Mouse (Mus musculus): ENCODE data around the gene Atp9a. TPM values are rescaled to one million over a fixed set of nuclear protein-coding genes. Genes with fewer than 3 reads are reported as not detected.

Atp9a gene
- polyA plus RNA-seq, 1 experiment: 13.2 TPM

- H3K4me3 ChIP-seq (ENCODE audit: extremely low read depth, insufficient read depth, insufficient read length): no peak overlapping the region
These were observed 108.8 kb downstream of the Atp9a start for GRCm38 (mm10) chr2:168633301-168633816.

GRCm38 (mm10) chr2:168632543-168632942, 109.7 kb downstream of the Atp9a start:
- Histone ChIP-seq H3K27me3 (ENCODE audit: control insufficient read depth, insufficient read depth, low read length) (no peaks in the 10 kb centered on the region), H3K4me3 (ENCODE audit: extremely low read depth, insufficient read depth, insufficient read length) (no peak overlapping the region), H3K36me3 (ENCODE audit: control insufficient read depth, insufficient read depth, low read length) (no peaks in the 10 kb centered on the region), H3K27ac (ENCODE audit: insufficient read depth, low read length) (no peak overlapping the region), H3K4me1 (ENCODE audit: control insufficient read depth, insufficient read depth, insufficient read length) (no peaks in the 10 kb centered on the region)
- 95% methylated on average over 6 of the region's 6 CpGs for WGBS
- TF ChIP-seq CTCF (IDR thresholded peaks at IDR 0.05; ENCODE audit: extremely low read depth, insufficient read depth, insufficient read length, insufficient replicate concordance) (no peak), POLR2A (IDR thresholded peaks at IDR 0.05; ENCODE audit: low read depth, low read length) (no peak)
- no peak for DNase-seq (ENCODE audit: low read depth in 1 of 2, low spot score in 2 of 2)

More at GRCm38 (mm10) chr2:168633301-168633816, 108.8 kb downstream of the Atp9a start:
- TF ChIP-seq POLR2A (IDR thresholded peaks at IDR 0.05; ENCODE audit: low read depth, low read length) (no peak), CTCF (IDR thresholded peaks at IDR 0.05; ENCODE audit: extremely low read depth, insufficient read depth, insufficient read length, insufficient replicate concordance) (no peak)
- DNase-seq (ENCODE audit: low read depth in 1 of 2, low spot score in 2 of 2): no peak
- Histone ChIP-seq H3K36me3 (ENCODE audit: control insufficient read depth, insufficient read depth, low read length) (no peaks in the 10 kb centered on the region), H3K27me3 (ENCODE audit: control insufficient read depth, insufficient read depth, low read length) (no peaks in the 10 kb centered on the region), H3K27ac (ENCODE audit: insufficient read depth, low read length) (no peak overlapping the region), H3K4me1 (ENCODE audit: control insufficient read depth, insufficient read depth, insufficient read length) (no peaks in the 10 kb centered on the region)
- 83% methylated on average over 14 of the region's 14 CpGs for WGBS

GRCm38 (mm10) chr2:168628787-168629186, 113.4 kb downstream of the Atp9a start:
- TF ChIP-seq CTCF (IDR thresholded peaks at IDR 0.05; ENCODE audit: extremely low read depth, insufficient read depth, insufficient read length, insufficient replicate concordance) (peak; percentile 97), POLR2A (IDR thresholded peaks at IDR 0.05; ENCODE audit: low read depth, low read length) (no peak)
- H3K27ac ChIP-seq (ENCODE audit: insufficient read depth, low read length): no peak overlapping the region
- H3K36me3 ChIP-seq (ENCODE audit: control insufficient read depth, insufficient read depth, low read length): no peaks in the 10 kb centered on the region
- no peaks in the 10 kb centered on the region for H3K27me3 ChIP-seq (ENCODE audit: control insufficient read depth, insufficient read depth, low read length)
- H3K4me3 ChIP-seq (ENCODE audit: extremely low read depth, insufficient read depth, insufficient read length): no peak overlapping the region
- no peaks in the 10 kb centered on the region for H3K4me1 ChIP-seq (ENCODE audit: control insufficient read depth, insufficient read depth, insufficient read length)
- peak; percentile 39 to 76 for DNase-seq (ENCODE audit: low read depth in 1 of 2, low spot score in 2 of 2)
- WGBS: 29% methylated on average over 8 of the region's 8 CpGs

GRCm38 (mm10) chr2:168627829-168628770, 114.1 kb downstream of the Atp9a start:
- Histone ChIP-seq H3K4me1 (ENCODE audit: control insufficient read depth, insufficient read depth, insufficient read length) (no peaks in the 10 kb centered on the region), H3K36me3 (ENCODE audit: control insufficient read depth, insufficient read depth, low read length) (no peaks in the 10 kb centered on the region), H3K27me3 (ENCODE audit: control insufficient read depth, insufficient read depth, low read length) (no peaks in the 10 kb centered on the region), H3K4me3 (ENCODE audit: extremely low read depth, insufficient read depth, insufficient read length) (no peak overlapping the region), H3K27ac (ENCODE audit: insufficient read depth, low read length) (no peak overlapping the region)
- 81% methylated on average over 20 of the region's 20 CpGs for WGBS
- no peak for DNase-seq (ENCODE audit: low read depth in 1 of 2, low spot score in 2 of 2)
- TF ChIP-seq POLR2A (IDR thresholded peaks at IDR 0.05; ENCODE audit: low read depth, low read length) (no peak), CTCF (IDR thresholded peaks at IDR 0.05; ENCODE audit: extremely low read depth, insufficient read depth, insufficient read length, insufficient replicate concordance) (no peak)

- 92% methylated on average over 9 of the region's 9 CpGs for WGBS
- Histone ChIP-seq H3K4me3 (ENCODE audit: extremely low read depth, insufficient read depth, insufficient read length) (no peak overlapping the region), H3K27me3 (ENCODE audit: control insufficient read depth, insufficient read depth, low read length) (no peaks in the 10 kb centered on the region), H3K27ac (ENCODE audit: insufficient read depth, low read length) (no peak overlapping the region), H3K4me1 (ENCODE audit: control insufficient read depth, insufficient read depth, insufficient read length) (no peaks in the 10 kb centered on the region), H3K36me3 (ENCODE audit: control insufficient read depth, insufficient read depth, low read length) (no peaks in the 10 kb centered on the region)
- TF ChIP-seq CTCF (IDR thresholded peaks at IDR 0.05; ENCODE audit: extremely low read depth, insufficient read depth, insufficient read length, insufficient replicate concordance): no peak
- TF ChIP-seq POLR2A (IDR thresholded peaks at IDR 0.05; ENCODE audit: low read depth, low read length): no peak
- no peak for DNase-seq (ENCODE audit: low read depth in 1 of 2, low spot score in 2 of 2)
These were observed 115.8 kb downstream of the Atp9a start for GRCm38 (mm10) chr2:168626385-168626784.

- Histone ChIP-seq H3K4me3 (ENCODE audit: extremely low read depth, insufficient read depth, insufficient read length) (no peak overlapping the region), H3K4me1 (ENCODE audit: control insufficient read depth, insufficient read depth, insufficient read length) (no peaks in the 10 kb centered on the region), H3K27me3 (ENCODE audit: control insufficient read depth, insufficient read depth, low read length) (no peaks in the 10 kb centered on the region), H3K36me3 (ENCODE audit: control insufficient read depth, insufficient read depth, low read length) (no peaks in the 10 kb centered on the region), H3K27ac (ENCODE audit: insufficient read depth, low read length) (no peak overlapping the region)
- no peak for TF ChIP-seq POLR2A (IDR thresholded peaks at IDR 0.05; ENCODE audit: low read depth, low read length)
- no peak for TF ChIP-seq CTCF (IDR thresholded peaks at IDR 0.05; ENCODE audit: extremely low read depth, insufficient read depth, insufficient read length, insufficient replicate concordance)
- 66% methylated on average over 4 of the region's 4 CpGs for WGBS
- no peak for DNase-seq (ENCODE audit: low read depth in 1 of 2, low spot score in 2 of 2)
These were observed 117.1 kb downstream of the Atp9a start for GRCm38 (mm10) chr2:168625091-168625490.
